Mouse (Mus musculus) kidney, adult 2 months (tissue): ENCODE results near the gene Igsf11. TPM values are rescaled to one million over a fixed set of nuclear protein-coding genes. Genes with fewer than 3 reads are reported as not detected.

Experiments
- DNase-seq: peaks from one replicate; pipeline ENCODE4 v3.0.0; 2021
- H3K27ac ChIP-seq: fragments of 200-500 bp; 2 replicates; pipeline ENCODE4 v1.5.1; 2012; ENCODE audit warnings: low read depth, low read length, control low read depth, inconsistent platforms; ENCODE audit not compliant: insufficient read depth
- H3K27me3 ChIP-seq: fragments of 200-500 bp; replicated peaks from 2 replicates; pipeline ENCODE4 v1.6.1; 2012; ENCODE audit warnings: mild to moderate bottlenecking, moderate library complexity, low read length, inconsistent platforms; ENCODE audit not compliant: control insufficient read depth, insufficient read depth
- H3K36me3 ChIP-seq: fragments of 200-500 bp; 2 replicates; pipeline ENCODE4 v1.6.1; 2012; ENCODE audit warnings: mild to moderate bottlenecking, moderate library complexity, low read length, inconsistent platforms; ENCODE audit not compliant: control insufficient read depth, insufficient read depth
- H3K4me1 ChIP-seq: fragments of 200-500 bp; 2 replicates; pipeline ENCODE4 v1.6.1; 2011; ENCODE audit warnings: low read length; ENCODE audit not compliant: control insufficient read depth, insufficient read depth
- H3K4me3 ChIP-seq: fragments of 200-500 bp; 2 replicates; pipeline ENCODE4 v1.5.1; 2011; ENCODE audit warnings: mild to moderate bottlenecking, low read depth, low read length, control low read depth; ENCODE audit not compliant: insufficient read depth
- CTCF ChIP-seq: fragments of 200-500 bp; conservative IDR thresholded peaks from 2 replicates; pipeline ENCODE4 v1.5.1; 2011; ENCODE audit warnings: low read depth, mild to moderate bottlenecking, control low read depth, low read length, moderate library complexity, mixed read lengths; ENCODE audit not compliant: insufficient read depth, insufficient read length
- POLR2A ChIP-seq: fragments of 200-500 bp; IDR thresholded peaks from one replicate; pipeline ENCODE4 v1.6.1; 2011; ENCODE audit warnings: low read depth, low read length, control low read depth
- WGBS: fragments of 180-500 bp; shearing (Covaris S2); methylation state at CpG from one replicate; pipeline ENCODE4 v1.1.7; 2018; 5-methylcytosine and 5-hydroxymethylcytosine counted together
- polyA plus RNA-seq: library from polyadenylated mRNA; depleted of rRNA; stranded (reverse); fragments of >200 nt; gene quantifications from 2 replicates; pipeline ENCODE4 v1.2.3, GENCODE M21; 2012; rRNA removed

The Igsf11 gene
- polyA plus RNA-seq, 1 experiment = 79.1 TPM

DNA sequence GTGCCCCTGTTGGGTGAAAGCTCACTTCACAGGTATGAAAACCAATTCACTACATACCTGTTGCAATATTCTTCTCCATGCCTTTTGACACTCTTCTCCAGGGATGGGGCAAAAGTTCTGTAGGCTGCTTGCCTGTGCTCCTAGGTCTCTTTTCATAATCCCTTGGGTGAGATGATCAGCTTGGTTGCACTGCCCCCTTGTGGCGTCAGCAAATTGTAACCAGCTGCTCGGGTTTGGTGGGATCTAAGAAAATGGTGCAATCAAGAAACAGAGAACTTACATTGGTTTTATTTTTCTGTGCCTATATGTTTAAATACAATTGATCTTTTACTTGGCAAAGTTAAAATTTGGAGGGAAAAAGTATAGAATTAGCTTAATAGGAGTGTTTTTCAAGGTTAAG is 160.5 kb downstream of the Igsf11 start:
- H3K36me3 ChIP-seq = no peaks in the 10 kb centered on the region
- no peak overlapping the region for H3K4me3 ChIP-seq
- under 1% methylated on average over 2 of the region's 2 CpGs for WGBS
- no peak overlapping the region for H3K27ac ChIP-seq
- H3K4me1 ChIP-seq = no peaks in the 10 kb centered on the region
- H3K27me3 ChIP-seq = no peaks in the 10 kb centered on the region
- no peak for TF ChIP-seq POLR2A
- TF ChIP-seq CTCF = peak; percentile 83
- DNase-seq = peak; percentile 66

DNA sequence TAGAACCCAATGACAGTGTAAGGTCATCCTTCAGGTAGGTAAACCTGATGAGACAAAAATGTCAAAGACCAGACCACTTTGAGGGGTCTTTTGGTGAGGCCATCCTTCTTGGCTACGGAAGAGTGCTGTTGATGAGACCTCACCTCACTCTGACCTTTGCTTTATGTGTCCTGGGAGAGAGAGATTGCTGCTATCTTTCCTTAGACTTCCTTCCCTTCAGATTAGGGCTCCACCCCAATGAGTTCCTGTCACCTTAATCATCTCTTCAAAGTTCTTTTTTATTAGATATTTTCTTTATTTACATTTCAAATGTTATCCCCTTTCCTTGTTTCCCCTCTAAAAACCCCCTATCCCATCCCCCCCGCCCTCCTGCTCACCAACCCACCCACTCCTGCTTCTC is 161.3 kb downstream of the Igsf11 start:
- Histone ChIP-seq H3K27me3 (no peaks in the 10 kb centered on the region), H3K36me3 (no peaks in the 10 kb centered on the region), H3K27ac (no peak overlapping the region), H3K4me3 (no peak overlapping the region), H3K4me1 (no peaks in the 10 kb centered on the region)
- TF ChIP-seq POLR2A (no peak), CTCF (no peak)
- DNase-seq = no peak
- WGBS = 83% methylated on average over 2 of the region's 2 CpGs

DNA sequence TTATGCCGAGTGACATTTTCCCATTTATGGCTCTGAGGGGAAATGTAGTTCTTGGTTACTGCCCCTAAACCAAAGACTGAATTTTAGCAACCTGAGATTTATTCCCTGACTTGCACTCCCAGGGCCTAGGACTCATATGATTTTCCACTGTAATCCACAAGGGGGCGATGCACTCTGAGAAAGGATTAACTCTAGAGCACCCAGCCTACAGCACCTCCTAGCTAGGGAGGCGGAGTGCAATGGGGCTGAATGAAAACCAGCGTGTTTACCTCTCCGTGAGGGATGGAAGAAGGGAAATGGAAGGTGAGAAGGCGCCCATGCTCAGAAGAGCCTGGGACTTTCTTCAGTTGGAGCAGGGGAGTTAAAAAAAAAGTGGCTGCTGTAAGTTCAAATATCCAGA is 163.6 kb downstream of the Igsf11 start:
- no peaks in the 10 kb centered on the region for H3K27me3 ChIP-seq
- TF ChIP-seq CTCF (peak; percentile 47), POLR2A (no peak)
- WGBS = 30% methylated on average over 6 of the region's 6 CpGs
- DNase-seq = peak; percentile 49
- H3K27ac ChIP-seq = no peak overlapping the region
- H3K4me1 ChIP-seq = no peaks in the 10 kb centered on the region
- no peak overlapping the region for H3K4me3 ChIP-seq
- H3K36me3 ChIP-seq = no peaks in the 10 kb centered on the region

DNA sequence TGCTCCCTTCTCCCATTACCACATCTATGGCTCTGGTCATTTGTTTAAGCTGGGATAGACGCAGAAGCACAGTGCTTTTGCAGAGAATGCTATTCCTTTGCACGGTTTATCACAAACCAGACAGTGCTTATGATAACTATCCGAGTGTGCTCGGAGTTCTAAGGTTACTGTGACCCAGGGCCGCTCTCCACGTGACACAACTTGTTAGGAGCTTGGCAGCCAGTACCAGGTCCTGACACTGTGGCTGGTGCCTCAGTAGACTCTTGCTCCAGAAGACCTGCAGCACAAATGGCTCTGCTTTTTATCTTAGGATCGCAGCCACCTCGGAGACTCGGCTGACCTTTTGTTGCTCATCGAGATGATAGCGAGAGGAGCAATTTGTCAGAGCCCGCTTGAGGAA is 164.5 kb downstream of the Igsf11 start:
- no peaks in the 10 kb centered on the region for H3K36me3 ChIP-seq
- 28% methylated on average over 12 of the region's 12 CpGs for WGBS
- H3K4me3 ChIP-seq = no peak overlapping the region
- H3K27ac ChIP-seq = no peak overlapping the region
- no peaks in the 10 kb centered on the region for H3K27me3 ChIP-seq
- DNase-seq = peak; percentile 31
- no peak for TF ChIP-seq POLR2A
- no peak for TF ChIP-seq CTCF
- no peaks in the 10 kb centered on the region for H3K4me1 ChIP-seq

DNA sequence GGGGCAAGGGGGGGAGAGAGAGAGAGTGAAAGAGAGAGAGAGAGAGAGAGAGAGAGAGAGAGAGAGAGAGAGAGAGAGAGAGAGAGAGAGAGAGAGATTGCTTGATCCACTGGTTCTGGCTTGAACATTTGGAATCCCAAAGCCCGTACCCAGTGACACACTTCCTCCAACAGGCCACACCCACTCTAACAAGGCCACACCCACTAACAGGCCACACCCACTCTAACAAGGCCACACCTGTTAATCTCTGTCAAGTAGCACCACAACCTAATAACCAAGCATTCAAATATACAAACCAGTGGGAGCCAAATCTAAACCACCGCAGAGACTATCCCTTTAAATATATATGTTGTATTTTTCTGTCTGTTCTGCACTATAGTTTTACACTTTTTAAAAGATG is 166.4 kb downstream of the Igsf11 start:
- Histone ChIP-seq H3K4me3 (no peak overlapping the region), H3K27me3 (0 out of 2 replicates have a peak, but pooled peaks cover 2% of the 10 kb centered on the region), H3K36me3 (no peaks in the 10 kb centered on the region), H3K27ac (no peak overlapping the region), H3K4me1 (no peaks in the 10 kb centered on the region)
- 96% methylated on average over 2 of the region's 2 CpGs for WGBS
- TF ChIP-seq POLR2A = no peak
- TF ChIP-seq CTCF = no peak
- no peak for DNase-seq

DNA sequence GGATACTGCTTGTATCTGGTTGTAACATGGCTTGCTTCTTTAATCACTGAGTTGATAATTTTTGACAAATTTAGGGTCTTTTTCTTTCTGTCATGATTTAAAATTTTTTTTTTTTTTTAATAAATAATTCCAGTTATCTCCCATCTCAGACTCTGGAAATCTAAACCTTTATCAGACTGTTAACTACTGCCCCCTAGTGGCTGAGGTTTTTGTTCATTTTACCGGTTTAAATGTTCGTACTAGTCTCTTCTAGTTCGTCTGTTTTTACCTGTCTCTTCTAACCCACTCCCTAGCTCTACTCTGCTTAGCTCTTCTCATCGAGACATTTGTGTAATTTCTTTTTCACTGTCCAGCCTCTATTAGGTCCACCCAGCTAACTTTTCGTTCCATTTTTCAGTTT is 170.1 kb downstream of the Igsf11 start:
- H3K4me3 ChIP-seq = no peak overlapping the region
- no peaks in the 10 kb centered on the region for H3K36me3 ChIP-seq
- TF ChIP-seq POLR2A (no peak), CTCF (0 out of 2 replicates have a peak, but pooled peaks have one; percentile 12)
- 0 out of 2 replicates have a peak, but pooled peaks cover 2% of the 10 kb centered on the region for H3K27me3 ChIP-seq
- H3K27ac ChIP-seq = no peak overlapping the region
- no peaks in the 10 kb centered on the region for H3K4me1 ChIP-seq
- 21% methylated on average over 5 of the region's 5 CpGs for WGBS
- peak; percentile 30 for DNase-seq

DNA sequence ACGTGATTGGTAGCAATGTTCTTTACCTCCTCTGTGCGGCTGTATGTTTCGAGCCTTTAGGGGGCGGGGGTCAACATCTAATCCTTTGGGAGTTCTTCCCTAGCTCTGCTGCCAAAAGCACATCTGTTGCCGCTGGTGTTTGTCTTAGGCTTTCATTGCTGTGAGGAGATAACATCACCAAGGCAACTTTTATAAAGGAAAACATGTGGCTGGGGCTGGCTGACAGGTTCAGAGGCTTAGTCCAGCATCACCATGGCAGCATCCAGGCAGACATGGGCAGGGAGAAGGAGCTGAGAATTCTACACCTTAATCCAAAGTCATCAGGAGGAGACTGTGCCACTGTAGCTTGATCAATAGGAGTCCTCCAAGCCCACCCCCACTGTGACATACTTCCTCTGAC is 173.1 kb downstream of the Igsf11 start:
- Histone ChIP-seq H3K4me1 (no peaks in the 10 kb centered on the region), H3K36me3 (no peaks in the 10 kb centered on the region), H3K27ac (no peak overlapping the region), H3K4me3 (no peak overlapping the region), H3K27me3 (0 out of 2 replicates have a peak, but pooled peaks cover 2% of the 10 kb centered on the region)
- 56% methylated on average over 5 of the region's 5 CpGs for WGBS
- TF ChIP-seq POLR2A (no peak), CTCF (no peak)
- no peak for DNase-seq

DNA sequence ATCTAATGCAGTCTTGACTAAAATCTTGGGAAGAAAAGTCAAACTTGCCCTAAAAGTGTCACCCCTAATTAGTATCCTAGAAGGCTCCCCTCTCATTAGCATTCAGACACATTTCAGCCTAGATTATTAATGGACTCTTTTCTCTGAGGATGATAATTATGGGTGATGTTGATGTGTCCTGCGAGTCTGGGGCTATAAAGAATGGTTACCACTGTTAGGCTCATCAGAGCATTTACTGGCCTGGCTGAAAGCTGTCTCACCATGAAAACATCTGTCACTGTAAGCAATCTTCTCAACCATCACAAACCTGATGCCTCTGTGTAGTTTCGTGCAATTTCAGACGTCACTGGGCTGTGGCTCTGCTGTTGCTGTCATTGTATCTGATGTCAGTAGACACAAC is 179.0 kb downstream of the Igsf11 start:
- H3K4me1 ChIP-seq = no peaks in the 10 kb centered on the region
- TF ChIP-seq CTCF (no peak), POLR2A (no peak)
- no peak overlapping the region for H3K4me3 ChIP-seq
- WGBS = 53% methylated on average over 3 of the region's 3 CpGs
- no peak overlapping the region for H3K27ac ChIP-seq
- DNase-seq = no peak
- no peaks in the 10 kb centered on the region for H3K27me3 ChIP-seq
- H3K36me3 ChIP-seq = no peaks in the 10 kb centered on the region

Other genes starting within 250 kb of the Igsf11 start
- 5.8 and 6.9 TPM in 2 replicates for gene Arhgap31, start 179.4 kb upstream of the Igsf11 start, polyA plus RNA-seq
- 5.0 and 5.4 TPM in 2 replicates for gene B4galt4, start 150.4 kb upstream of the Igsf11 start, polyA plus RNA-seq
- gene Upk1b, start 92.3 kb upstream of the Igsf11 start, polyA plus RNA-seq = 5.3 and 7.4 TPM in 2 replicates
- gene 4930435E12Rik, start 63.9 kb upstream of the Igsf11 start, polyA plus RNA-seq = not detected in 2 replicates